Mouse (Mus musculus) thymus, postnatal 4 days (tissue): ENCODE data around the gene Tmem98.

ENCODE experiments used
- DNase-seq: peaks from one replicate; pipeline ENCODE4 v3.0.0; 2021

Gene Tmem98

GRCm38 (mm10) chr11:80856827-80857226 lies 46.9 kb downstream of the Tmem98 start:
- no peak for DNase-seq

- no peak for DNase-seq
These were observed 48.1 kb downstream of the Tmem98 start, which contains the start of gene Spaca3 for GRCm38 (mm10) chr11:80858065-80858464. Spaca3 (plus strand) TSS chr11:80858365.

GRCm38 (mm10) chr11:80862941-80863340 lies 53.0 kb downstream of the Tmem98 start:
- no peak for DNase-seq

- DNase-seq, result no peak
These were observed 58.1 kb downstream of the Tmem98 start for GRCm38 (mm10) chr11:80868039-80868438.
